Mouse (Mus musculus) liver, adult 2 months (tissue): ENCODE data around the gene Mcf2l. TPM values are rescaled to one million over a fixed set of nuclear protein-coding genes. Genes with fewer than 3 reads are reported as not detected.
A peak's percentile ranks its signal among the peaks of the same experiment; 100 is the strongest.

Experiments
- DNase-seq: peaks from one replicate; pipeline ENCODE4 v3.0.0-alpha.2; 2011; ENCODE audit warnings: low read depth, low spot score; ENCODE audit errors: extremely low read depth
- H3K27ac ChIP-seq: fragments of 200-500 bp; replicated peaks from 2 replicates; pipeline ENCODE4 v1.5.1; 2012; ENCODE audit warnings: low read depth, mild to moderate bottlenecking, control low read depth, inconsistent platforms, low read length; ENCODE audit not compliant: insufficient read depth
- H3K27me3 ChIP-seq: fragments of 200-500 bp; 2 replicates; pipeline ENCODE4 v1.6.1; 2012; ENCODE audit warnings: mild to moderate bottlenecking, moderate library complexity, low read length, inconsistent platforms; ENCODE audit not compliant: control insufficient read depth, insufficient read depth
- H3K36me3 ChIP-seq: fragments of 200-500 bp; 2 replicates; pipeline ENCODE4 v1.6.1; 2012; ENCODE audit warnings: low read length, inconsistent platforms; ENCODE audit not compliant: control insufficient read depth, insufficient read depth
- H3K4me1 ChIP-seq: fragments of 200-500 bp; 2 replicates; pipeline ENCODE4 v1.6.1; 2011; ENCODE audit warnings: low read length; ENCODE audit not compliant: control insufficient read depth, insufficient read depth
- H3K4me3 ChIP-seq: fragments of 200-500 bp; 2 replicates; pipeline ENCODE4 v1.5.1; 2011; ENCODE audit warnings: low read depth, mild to moderate bottlenecking, control low read depth, low read length, moderate library complexity; ENCODE audit not compliant: insufficient read depth
- H3K79me2 ChIP-seq: fragments of 200-500 bp; 2 replicates; pipeline ENCODE4 v1.6.1; 2012; ENCODE audit warnings: inconsistent platforms, mild to moderate bottlenecking, low read length, moderate library complexity; ENCODE audit not compliant: control insufficient read depth, insufficient read depth
- H3K9ac ChIP-seq: fragments of 200-500 bp; 2 replicates; pipeline ENCODE4 v1.6.1; 2012; ENCODE audit warnings: low read depth, mild to moderate bottlenecking, control low read depth, inconsistent platforms, low read length
- CTCF ChIP-seq: fragments of 200-500 bp; IDR thresholded peaks from 2 replicates; pipeline ENCODE4 v1.5.1; 2011; ENCODE audit warnings: low read depth, low read length, control low read depth
- POLR2A ChIP-seq: fragments of 200-500 bp; IDR thresholded peaks from 2 replicates; pipeline ENCODE4 v1.6.1; 2011; ENCODE audit warnings: low read length, control low read depth; ENCODE audit not compliant: insufficient read depth; ENCODE audit errors: extremely low read depth
- WGBS: fragments of 180-500 bp; shearing (Covaris S2); methylation state at CpG from one replicate; pipeline ENCODE4 v1.1.7; 2018; 5-methylcytosine and 5-hydroxymethylcytosine counted together
- polyA plus RNA-seq: library from polyadenylated mRNA; depleted of rRNA; stranded (reverse); fragments of >200 nt; gene quantifications from 2 replicates; pipeline ENCODE4 v1.2.3, GENCODE M21; 2012; rRNA removed
- total RNA-seq: library from RNA; depleted of rRNA; stranded (reverse); fragments of >200 nt; gene quantifications from 2 replicates; pipeline ENCODE4 v1.2.3, GENCODE M21; 2014; rRNA removed

Mcf2l gene
- 0.40 and 1.1 TPM in 2 replicates for total RNA-seq
- 0.11 and 0.32 TPM in 2 replicates for polyA plus RNA-seq

GRCm38 (mm10) chr8:12873357-12874046 lies at the start of gene Mcf2l:
Gene Mcf2l (plus strand): TSS chr8:12873806.
- H3K36me3 ChIP-seq: no peaks in the 10 kb centered on the region
- H3K27me3 ChIP-seq: peaks cover 6% of the 10 kb centered on the region; the same call in 1 of the 2 replicates
- H3K4me3 ChIP-seq: peak within 1 kb of the TSS; percentile 39
- H3K9ac ChIP-seq: no peak within 1 kb of the TSS; the same call in 1 of the 2 replicates
- no peaks in the 10 kb centered on the region for H3K79me2 ChIP-seq
- H3K27ac ChIP-seq: no peak within 1 kb of the TSS
- H3K4me1 ChIP-seq: peaks cover 5% of the 10 kb centered on the region
- WGBS: 1% methylated on average over 29 of the region's 30 CpGs
- TF ChIP-seq POLR2A (no peak), CTCF (no peak)
- DNase-seq: peak; percentile 22

GRCm38 (mm10) chr8:12824562-12824961 lies 49.0 kb upstream of the Mcf2l start:
- 72% methylated on average over 10 of the region's 10 CpGs for whole genome bisulfite sequencing
- 0 out of 2 replicates have a peak, but pooled peaks have one; percentile 5 for TF ChIP-seq CTCF
- no peak for TF ChIP-seq POLR2A
- no peaks in the 10 kb centered on the region for H3K4me1 ChIP-seq
- no peak for DNase-seq
- H3K36me3 ChIP-seq: no peaks in the 10 kb centered on the region; the same call in 1 of the 2 replicates
- peaks cover 19% of the 10 kb centered on the region for H3K27me3 ChIP-seq
- no peak overlapping the region for H3K4me3 ChIP-seq
- no peak overlapping the region for H3K27ac ChIP-seq
- no peak overlapping the region for H3K9ac ChIP-seq
- no peaks in the 10 kb centered on the region for H3K79me2 ChIP-seq

- TF ChIP-seq CTCF (no peak), POLR2A (no peak)
- Histone ChIP-seq H3K27me3 (peaks cover 19% of the 10 kb centered on the region), H3K27ac (no peak overlapping the region), H3K36me3 (no peaks in the 10 kb centered on the region; the same call in 1 of the 2 replicates), H3K4me1 (no peaks in the 10 kb centered on the region), H3K79me2 (no peaks in the 10 kb centered on the region), H3K4me3 (no peak overlapping the region), H3K9ac (no peak overlapping the region)
- no peak for DNase-seq
- WGBS: 61% methylated on average over 6 of the region's 6 CpGs
These were observed 48.4 kb upstream of the Mcf2l start for GRCm38 (mm10) chr8:12825236-12825635.

- H3K27me3 ChIP-seq: peaks cover 19% of the 10 kb centered on the region
- peak; percentile 10 for DNase-seq
- TF ChIP-seq CTCF: no peak
- TF ChIP-seq POLR2A: no peak
These were observed 47.8 kb upstream of the Mcf2l start for GRCm38 (mm10) chr8:12825686-12826237.

GRCm38 (mm10) chr8:12827124-12827523 lies 46.5 kb upstream of the Mcf2l start:
- Histone ChIP-seq H3K36me3 (no peaks in the 10 kb centered on the region; the same call in 1 of the 2 replicates), H3K4me3 (no peak overlapping the region), H3K9ac (no peak overlapping the region), H3K79me2 (no peaks in the 10 kb centered on the region), H3K4me1 (no peaks in the 10 kb centered on the region), H3K27me3 (peaks cover 18% of the 10 kb centered on the region), H3K27ac (no peak overlapping the region)
- TF ChIP-seq POLR2A (no peak), CTCF (no peak)
- DNase-seq: no peak
- WGBS: 90% methylated on average over 9 of the region's 9 CpGs

More at GRCm38 (mm10) chr8:12825686-12826237, 47.8 kb upstream of the Mcf2l start:
- Histone ChIP-seq H3K9ac (no peak overlapping the region), H3K4me3 (no peak overlapping the region), H3K36me3 (no peaks in the 10 kb centered on the region; the same call in 1 of the 2 replicates), H3K79me2 (no peaks in the 10 kb centered on the region), H3K27ac (no peak overlapping the region), H3K4me1 (no peaks in the 10 kb centered on the region)
- 81% methylated on average over 8 of the region's 8 CpGs for WGBS

- TF ChIP-seq POLR2A (no peak), CTCF (no peak)
- whole genome bisulfite sequencing: 77% methylated on average over 6 of the region's 6 CpGs
- H3K36me3 ChIP-seq: no peaks in the 10 kb centered on the region
- DNase-seq: no peak
- H3K79me2 ChIP-seq: no peaks in the 10 kb centered on the region
- peaks cover 11% of the 10 kb centered on the region for H3K27me3 ChIP-seq
- H3K27ac ChIP-seq: no peak overlapping the region
- H3K4me3 ChIP-seq: no peak overlapping the region
- H3K9ac ChIP-seq: no peak overlapping the region
- H3K4me1 ChIP-seq: no peaks in the 10 kb centered on the region
These were observed 45.3 kb upstream of the Mcf2l start for GRCm38 (mm10) chr8:12828298-12828697.
